Mouse (Mus musculus) midbrain, embryonic 13.5 days (tissue): Measurements from ENCODE around the gene Adam12. TPM values are rescaled to one million over a fixed set of nuclear protein-coding genes. Genes with fewer than 3 reads are reported as not detected.

Source experiments
- ATAC-seq: fragments of 200-750 bp; cut with Nextera tagmentation; 2 replicates; pipeline ENCODE4 v1.8.0; 2017; ENCODE audit warnings: mild to moderate bottlenecking, moderate TSS enrichment, moderate library complexity
- H3K27ac ChIP-seq: fragments of 300-500 bp; sonication (generic); 2 replicates; pipeline ENCODE4 v1.5.1; 2015; ENCODE audit warnings: inconsistent platforms, mild to moderate bottlenecking, moderate library complexity
- H3K27me3 ChIP-seq: fragments of 300-500 bp; sonication (generic); 2 replicates; pipeline ENCODE4 v1.6.1; 2015; ENCODE audit warnings: mild to moderate bottlenecking, inconsistent platforms
- H3K36me3 ChIP-seq: fragments of 300-500 bp; sonication (generic); 2 replicates; pipeline ENCODE4 v1.6.1; 2015; ENCODE audit warnings: mild to moderate bottlenecking, inconsistent platforms
- H3K4me1 ChIP-seq: fragments of 300-500 bp; sonication (generic); replicated peaks from 2 replicates; pipeline ENCODE4 v1.6.1; 2015; ENCODE audit warnings: inconsistent platforms
- H3K4me2 ChIP-seq: fragments of 300-500 bp; sonication (generic); replicated peaks from 2 replicates; pipeline ENCODE4 v1.6.1; 2015; ENCODE audit warnings: moderate library complexity, mild to moderate bottlenecking, inconsistent platforms
- H3K4me3 ChIP-seq: fragments of 300-500 bp; sonication (generic); replicated peaks from 2 replicates; pipeline ENCODE4 v1.5.1; 2015; ENCODE audit warnings: mild to moderate bottlenecking, inconsistent platforms
- H3K9ac ChIP-seq: fragments of 300-500 bp; sonication (generic); replicated peaks from 2 replicates; pipeline ENCODE4 v1.6.1; 2015; ENCODE audit warnings: mild to moderate bottlenecking, inconsistent platforms
- H3K9me3 ChIP-seq: fragments of 300-500 bp; sonication (generic); 2 replicates; pipeline ENCODE4 v1.6.1; 2016; ENCODE audit warnings: mild to moderate bottlenecking, inconsistent platforms
- WGBS: fragments of 180-500 bp; shearing (Covaris S2); methylation state at CpG from one replicate; pipeline ENCODE4 v1.1.7; 2015; 5-methylcytosine and 5-hydroxymethylcytosine counted together
- polyA plus RNA-seq: library from polyadenylated mRNA; unstranded; fragments of >200 nt; fragmentation: Nextera tagmentation; extraction: Ambion mirVana; gene quantifications from 2 replicates; pipeline ENCODE4 v1.2.1, GENCODE M21; 2015

The Adam12 gene
- polyA plus RNA-seq, 1 experiment from 2014 or later = 1.8 TPM

DNA sequence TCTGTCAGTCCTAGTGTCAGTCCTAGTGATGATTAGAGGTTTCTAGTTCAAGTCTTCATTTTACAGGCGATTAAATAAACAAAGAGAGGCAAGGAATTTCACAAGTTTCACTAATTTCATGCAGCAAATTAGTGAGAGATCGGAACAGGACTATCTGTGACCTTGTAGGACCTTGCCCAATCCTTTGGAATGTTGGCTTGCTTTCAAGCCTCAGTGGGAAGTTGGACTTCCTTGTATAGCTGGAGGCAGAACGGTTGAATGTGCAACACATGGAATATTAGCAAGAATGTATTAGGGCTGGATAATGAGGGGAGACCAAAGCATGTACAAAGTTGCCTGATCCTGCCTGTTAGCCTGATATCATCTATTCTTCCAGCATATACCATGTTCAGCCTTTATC is 141.2 kb downstream of the Adam12 start:
- Histone ChIP-seq H3K9ac (no peak overlapping the region), H3K4me2 (no peak overlapping the region), H3K4me3 (no peak overlapping the region), H3K27ac (no peak overlapping the region), H3K36me3 (no peaks in the 10 kb centered on the region), H3K27me3 (no peaks in the 10 kb centered on the region), H3K9me3 (no peaks in the 10 kb centered on the region), H3K4me1 (no peaks in the 10 kb centered on the region)
- ATAC-seq = no peak
- WGBS = 84% methylated on average over 3 of the region's 3 CpGs

DNA sequence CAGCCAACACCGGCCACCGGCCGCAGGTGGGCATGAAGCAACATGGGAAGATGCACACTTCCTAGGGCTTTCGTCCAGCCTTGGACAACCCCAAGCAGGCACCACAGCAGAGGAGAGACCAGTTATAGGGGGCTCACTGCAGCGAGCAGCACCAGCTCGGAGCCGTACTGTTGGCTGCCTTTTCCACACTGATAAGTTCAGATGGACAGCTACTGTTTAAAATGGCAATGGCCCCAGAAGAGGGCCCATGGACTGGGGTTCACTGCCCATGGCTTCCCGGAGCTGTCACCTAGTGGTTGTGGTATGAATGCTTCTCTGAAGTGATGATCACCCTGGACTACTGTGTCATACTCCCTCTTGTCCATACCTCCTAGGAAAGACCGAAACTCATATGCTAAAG is 141.7 kb downstream of the Adam12 start:
- no peaks in the 10 kb centered on the region for H3K36me3 ChIP-seq
- H3K27ac ChIP-seq = no peak overlapping the region
- no peak overlapping the region for H3K9ac ChIP-seq
- H3K9me3 ChIP-seq = no peaks in the 10 kb centered on the region
- 92% methylated on average over 9 of the region's 9 CpGs for WGBS
- H3K27me3 ChIP-seq = no peaks in the 10 kb centered on the region
- no peak overlapping the region for H3K4me3 ChIP-seq
- no peaks in the 10 kb centered on the region for H3K4me1 ChIP-seq
- ATAC-seq = no peak
- no peak overlapping the region for H3K4me2 ChIP-seq

GRCm38 (mm10) chr7:134088548-134089347 is 143.2 kb downstream of the Adam12 start:
- ATAC-seq = no peak
- no peak overlapping the region for H3K4me3 ChIP-seq
- no peaks in the 10 kb centered on the region for H3K9me3 ChIP-seq
- no peaks in the 10 kb centered on the region for H3K4me1 ChIP-seq
- H3K27ac ChIP-seq = no peak overlapping the region
- H3K4me2 ChIP-seq = no peak overlapping the region
- 80% methylated on average over 14 of the region's 14 CpGs for WGBS
- H3K36me3 ChIP-seq = no peaks in the 10 kb centered on the region
- no peak overlapping the region for H3K9ac ChIP-seq
- H3K27me3 ChIP-seq = no peaks in the 10 kb centered on the region

- Histone ChIP-seq H3K4me2 (no peak overlapping the region), H3K27me3 (no peaks in the 10 kb centered on the region), H3K4me3 (no peak overlapping the region), H3K27ac (no peak overlapping the region), H3K4me1 (no peaks in the 10 kb centered on the region), H3K36me3 (no peaks in the 10 kb centered on the region), H3K9ac (no peak overlapping the region), H3K9me3 (no peaks in the 10 kb centered on the region)
- 60% methylated on average over 2 of the region's 2 CpGs for WGBS
- no peak for ATAC-seq
Observed at GRCm38 (mm10) chr7:134085396-134085795, 146.6 kb downstream of the Adam12 start.

GRCm38 (mm10) chr7:134084926-134085325 is 147.0 kb downstream of the Adam12 start:
- Histone ChIP-seq H3K27me3 (no peaks in the 10 kb centered on the region), H3K9ac (no peak overlapping the region), H3K4me3 (no peak overlapping the region), H3K9me3 (no peaks in the 10 kb centered on the region), H3K27ac (no peak overlapping the region), H3K4me1 (no peaks in the 10 kb centered on the region), H3K36me3 (no peaks in the 10 kb centered on the region), H3K4me2 (no peak overlapping the region)
- ATAC-seq = no peak

DNA sequence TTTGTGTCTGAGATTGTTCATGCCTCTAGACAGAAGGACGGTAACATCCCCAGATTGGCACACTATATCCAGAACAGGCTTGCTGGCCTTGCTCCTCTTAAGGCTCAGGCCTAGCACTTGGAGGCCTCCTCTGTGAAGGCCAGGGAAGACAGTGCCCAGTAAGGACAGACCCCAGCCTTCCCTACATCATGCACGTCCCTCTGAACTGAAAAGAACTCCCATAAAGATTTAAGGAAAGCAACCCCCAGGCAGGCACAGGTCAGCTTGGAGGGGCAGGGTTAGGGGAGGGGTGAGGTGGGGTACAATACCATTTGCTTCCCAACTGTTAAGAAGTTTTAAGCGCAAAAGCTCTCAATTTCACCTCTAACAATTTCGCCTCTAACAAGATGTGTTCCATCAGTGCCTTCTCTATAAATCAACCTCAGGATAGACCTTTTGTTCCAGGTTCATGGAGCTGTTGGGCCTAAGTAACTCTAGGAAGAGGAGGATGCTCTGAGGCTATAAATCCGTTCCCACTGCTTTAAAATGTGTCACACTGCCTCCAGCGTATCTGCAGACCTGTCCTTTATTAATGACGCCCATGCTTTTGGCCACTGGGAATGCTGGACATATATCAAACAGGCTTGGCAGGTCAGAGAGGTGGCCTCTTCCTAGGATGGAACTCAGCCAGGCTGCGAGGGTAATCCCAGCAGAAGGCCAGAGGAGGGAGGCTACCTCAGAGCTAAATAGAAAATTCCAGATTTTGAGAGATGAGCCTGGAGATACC is 150.5 kb downstream of the Adam12 start:
- 89% methylated on average over 8 of the region's 8 CpGs for WGBS
- Histone ChIP-seq H3K27me3 (no peaks in the 10 kb centered on the region), H3K9ac (no peak overlapping the region), H3K9me3 (no peaks in the 10 kb centered on the region), H3K36me3 (no peaks in the 10 kb centered on the region), H3K4me1 (no peaks in the 10 kb centered on the region), H3K27ac (no peak overlapping the region), H3K4me3 (no peak overlapping the region), H3K4me2 (no peak overlapping the region)
- no peak for ATAC-seq

GRCm38 (mm10) chr7:134079980-134080725 is 151.8 kb downstream of the Adam12 start:
- Histone ChIP-seq H3K4me2 (no peak overlapping the region), H3K4me3 (no peak overlapping the region), H3K27ac (no peak overlapping the region), H3K4me1 (no peaks in the 10 kb centered on the region), H3K9me3 (no peaks in the 10 kb centered on the region), H3K9ac (no peak overlapping the region), H3K27me3 (no peaks in the 10 kb centered on the region), H3K36me3 (no peaks in the 10 kb centered on the region)
- ATAC-seq = no peak
- 87% methylated on average over 17 of the region's 17 CpGs for WGBS

- no peak overlapping the region for H3K4me2 ChIP-seq
- no peaks in the 10 kb centered on the region for H3K27me3 ChIP-seq
- no peak overlapping the region for H3K27ac ChIP-seq
- no peak for ATAC-seq
- no peaks in the 10 kb centered on the region for H3K36me3 ChIP-seq
- no peak overlapping the region for H3K9ac ChIP-seq
- H3K4me3 ChIP-seq = no peak overlapping the region
- 94% methylated on average over 4 of the region's 4 CpGs for WGBS
- no peaks in the 10 kb centered on the region for H3K4me1 ChIP-seq
- H3K9me3 ChIP-seq = no peaks in the 10 kb centered on the region
Observed at GRCm38 (mm10) chr7:134077684-134078083, 154.3 kb downstream of the Adam12 start.

- H3K4me3 ChIP-seq = no peak overlapping the region
- WGBS = 84% methylated on average over 5 of the region's 5 CpGs
- H3K36me3 ChIP-seq = no peaks in the 10 kb centered on the region
- H3K4me2 ChIP-seq = no peak overlapping the region
- H3K9me3 ChIP-seq = no peaks in the 10 kb centered on the region
- H3K27me3 ChIP-seq = no peaks in the 10 kb centered on the region
- H3K27ac ChIP-seq = no peak overlapping the region
- no peak for ATAC-seq
- H3K4me1 ChIP-seq = no peaks in the 10 kb centered on the region
- no peak overlapping the region for H3K9ac ChIP-seq
Observed at GRCm38 (mm10) chr7:134073011-134073410, 158.9 kb downstream of the Adam12 start.

GRCm38 (mm10) chr7:134071153-134071885 is 160.6 kb downstream of the Adam12 start:
- H3K4me2 ChIP-seq = no peak overlapping the region
- WGBS = 87% methylated on average over 11 of the region's 11 CpGs

DNA sequence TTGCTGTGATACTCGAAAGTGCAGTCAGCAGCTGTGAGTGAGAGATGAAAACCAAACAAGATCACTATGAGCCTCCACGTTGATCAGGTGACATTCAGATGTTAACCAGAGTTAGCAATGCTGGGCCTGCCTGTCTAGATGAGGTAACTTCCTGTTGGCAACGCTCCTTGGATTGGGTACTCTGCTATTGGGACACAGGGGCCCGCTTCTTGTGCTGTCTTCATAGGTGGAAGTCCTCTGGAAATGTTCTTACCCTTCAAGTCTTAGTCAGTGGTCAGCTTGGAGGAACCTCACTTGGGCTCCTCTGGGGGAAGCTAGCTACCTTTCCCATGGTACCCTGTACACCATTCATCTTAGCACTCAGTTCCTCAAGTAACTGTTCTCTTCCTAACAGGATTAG is 169.3 kb downstream of the Adam12 start:
- 81% methylated on average over 4 of the region's 4 CpGs for WGBS
- H3K9me3 ChIP-seq = no peaks in the 10 kb centered on the region
- H3K4me3 ChIP-seq = no peak overlapping the region
- no peak for ATAC-seq
- H3K27ac ChIP-seq = no peak overlapping the region
- no peaks in the 10 kb centered on the region for H3K27me3 ChIP-seq
- H3K4me2 ChIP-seq = no peak overlapping the region
- H3K4me1 ChIP-seq = no peaks in the 10 kb centered on the region
- H3K9ac ChIP-seq = no peak overlapping the region
- no peaks in the 10 kb centered on the region for H3K36me3 ChIP-seq

More at GRCm38 (mm10) chr7:134071153-134071885, 160.6 kb downstream of the Adam12 start:
- ATAC-seq = no peak
- no peak overlapping the region for H3K27ac ChIP-seq
- H3K9me3 ChIP-seq = no peaks in the 10 kb centered on the region
- no peaks in the 10 kb centered on the region for H3K27me3 ChIP-seq
- H3K36me3 ChIP-seq = no peaks in the 10 kb centered on the region
- no peak overlapping the region for H3K9ac ChIP-seq
- no peaks in the 10 kb centered on the region for H3K4me1 ChIP-seq
- no peak overlapping the region for H3K4me3 ChIP-seq
